Mouse (Mus musculus): ENCODE measurements around the gene Magee1. TPM values are rescaled to one million over a fixed set of nuclear protein-coding genes. Genes with fewer than 3 reads are reported as not detected.
A peak's percentile ranks its signal among the peaks of the same experiment; 100 is the strongest.
"Not testable (repeated sequence)": the region's sequence is repeated elsewhere in the genome, so short reads cannot be mapped to it uniquely, and the experiment has no call there.

Magee1 gene
- polyA plus RNA-seq, 1 experiment = 112 TPM

DNA sequence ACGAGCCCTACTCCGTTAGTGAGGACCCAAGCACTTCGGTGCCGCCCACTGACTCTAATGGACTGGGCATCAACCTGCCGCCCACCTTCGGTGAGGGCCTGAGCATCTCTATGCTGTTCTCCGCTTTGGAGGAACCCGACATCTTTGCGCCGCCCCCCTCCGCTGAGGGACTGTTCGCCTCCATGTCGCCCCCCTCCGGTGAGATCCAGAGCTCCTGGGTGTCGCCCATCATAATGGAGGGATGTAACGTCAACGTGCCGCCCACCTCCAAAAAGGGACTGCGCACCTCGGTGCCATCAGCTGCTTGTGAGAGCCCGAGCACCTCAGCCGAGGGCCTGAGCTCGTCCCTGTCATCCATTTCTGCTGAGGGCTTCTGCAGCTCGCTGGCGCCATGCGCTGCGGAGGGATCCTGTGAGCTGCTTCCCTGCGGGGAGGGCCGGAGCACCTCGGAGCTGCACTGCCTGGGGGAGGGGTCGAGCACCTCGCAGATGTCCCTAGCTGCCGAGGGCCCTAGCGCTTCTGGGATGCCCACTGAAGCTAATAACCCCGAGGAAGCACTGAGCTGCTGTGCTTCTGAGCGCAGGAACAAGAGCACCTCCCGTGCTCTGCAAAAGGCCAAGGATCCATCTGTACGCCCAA is 1.2 kb downstream of the Magee1 start:
- WGBS = 8% methylated on average over 34 of the region's 38 CpGs
- TF ChIP-seq POLR2A (IDR thresholded peaks at IDR 0.05; ENCODE audit: borderline replicate concordance, insufficient read depth, low read length) = no peak
- TF ChIP-seq CTCF (IDR thresholded peaks at IDR 0.05; ENCODE audit: borderline replicate concordance, insufficient read depth, low read depth, low read length) = 0 out of 2 replicates have a peak, but pooled peaks have one; percentile 32
- Histone ChIP-seq H3K27ac (ENCODE audit: insufficient read depth, low read length) (peak overlapping the region; percentile 92), H3K27me3 (ENCODE audit: control insufficient read depth, insufficient read depth, low read length) (no peaks in the 10 kb centered on the region), H3K4me1 (ENCODE audit: control insufficient read depth, insufficient read depth, low read length) (peaks cover 3% of the 10 kb centered on the region; the same call in 1 of the 2 replicates), H3K4me3 (replicated peaks; ENCODE audit: insufficient read depth, low read depth, low read length) (peak overlapping the region; percentile 96)
- DNase-seq = peak; percentile 83 to 85

DNA sequence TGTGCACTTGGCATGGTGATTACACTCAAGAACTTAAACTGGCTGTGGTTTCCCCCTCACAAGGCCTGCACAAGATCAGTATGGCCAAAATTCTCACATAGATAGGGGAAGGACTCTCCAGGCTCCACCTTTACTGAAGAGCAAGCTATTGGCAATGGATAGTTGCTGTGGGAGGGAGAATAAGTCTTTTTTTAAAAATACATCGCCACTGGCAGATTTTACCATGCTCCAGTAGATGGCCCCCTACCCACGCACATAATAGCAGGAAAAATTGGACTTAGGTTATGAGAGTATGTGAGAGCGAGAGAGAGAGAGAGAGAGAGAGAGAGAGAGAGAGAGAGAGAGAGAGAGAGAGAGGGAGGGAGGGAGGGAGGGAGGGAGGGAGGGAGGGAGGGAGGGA is 4.7 kb downstream of the Magee1 start:
- no peak for TF ChIP-seq POLR2A (IDR thresholded peaks at IDR 0.05; ENCODE audit: borderline replicate concordance, insufficient read depth, low read length)
- no peak for TF ChIP-seq CTCF (IDR thresholded peaks at IDR 0.05; ENCODE audit: borderline replicate concordance, insufficient read depth, low read depth, low read length)
- Histone ChIP-seq H3K27me3 (ENCODE audit: control insufficient read depth, insufficient read depth, low read length) (no peaks in the 10 kb centered on the region), H3K4me3 (replicated peaks; ENCODE audit: insufficient read depth, low read depth, low read length) (no peak overlapping the region), H3K4me1 (ENCODE audit: control insufficient read depth, insufficient read depth, low read length) (no peaks in the 10 kb centered on the region), H3K27ac (ENCODE audit: insufficient read depth, low read length) (no peak overlapping the region)
- no peak for DNase-seq
- 7% methylated on average over 2 of the region's 3 CpGs for WGBS

DNA sequence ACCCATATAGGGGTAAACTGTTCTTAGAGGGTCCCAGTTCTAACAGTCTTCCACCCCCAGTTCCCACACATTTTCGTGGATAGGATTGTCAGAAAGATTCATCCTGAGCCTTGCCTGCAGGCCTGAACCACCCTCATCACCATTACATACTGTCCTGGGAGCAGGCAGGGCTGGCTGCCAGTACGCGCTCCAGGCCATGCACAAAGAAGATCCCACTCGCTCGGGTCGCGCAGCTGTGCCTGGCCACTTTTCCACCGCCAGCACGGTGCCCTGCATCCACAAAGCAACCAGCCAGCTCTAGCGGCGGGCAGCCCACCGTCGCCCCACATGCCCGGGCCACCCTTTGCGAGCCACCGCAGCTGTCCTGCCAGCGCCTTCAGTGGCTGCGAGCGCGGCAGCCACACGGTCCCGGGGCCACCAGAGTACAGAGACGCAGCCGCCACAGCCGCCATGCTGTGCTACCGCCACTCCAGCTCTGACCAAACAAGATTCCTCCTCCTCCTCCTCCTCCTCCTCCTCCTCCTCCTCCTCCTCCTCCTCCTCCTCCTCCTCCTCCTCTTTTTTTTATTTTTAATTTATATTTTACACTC is 31.8 kb downstream of the Magee1 start:
- Histone ChIP-seq H3K27me3 (ENCODE audit: control insufficient read depth, insufficient read depth, low read length) (no peaks in the 10 kb centered on the region), H3K4me1 (ENCODE audit: control insufficient read depth, insufficient read depth, low read length) (no peaks in the 10 kb centered on the region), H3K27ac (ENCODE audit: insufficient read depth, low read length) (no peak overlapping the region), H3K4me3 (replicated peaks; ENCODE audit: insufficient read depth, low read depth, low read length) (no peak overlapping the region)
- no peak for DNase-seq
- WGBS = 43% methylated on average over 26 of the region's 26 CpGs
- TF ChIP-seq POLR2A (IDR thresholded peaks at IDR 0.05; ENCODE audit: borderline replicate concordance, insufficient read depth, low read length) (no peak), CTCF (IDR thresholded peaks at IDR 0.05; ENCODE audit: borderline replicate concordance, insufficient read depth, low read depth, low read length) (no peak)

DNA sequence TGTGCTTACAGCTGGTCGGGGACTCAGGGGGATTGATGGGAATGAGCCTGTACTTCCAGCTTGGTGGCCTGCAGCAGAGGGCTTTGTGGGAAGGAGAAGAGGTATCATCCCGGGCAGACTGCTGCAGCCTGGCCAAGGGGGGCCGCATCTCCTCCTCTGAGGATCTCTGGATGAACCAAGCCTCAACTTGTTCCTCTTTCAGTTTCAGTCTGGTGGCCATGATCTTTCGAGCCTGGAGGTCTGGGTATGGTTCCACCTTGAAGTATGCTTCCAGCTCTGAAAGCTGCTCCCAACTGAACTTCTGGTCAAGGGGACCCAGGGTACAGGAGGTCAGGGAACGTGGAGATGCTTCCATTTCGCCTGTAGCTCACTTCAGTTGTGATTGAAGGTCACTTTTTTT is 44.8 kb downstream of the Magee1 start:
- not testable (repeated sequence) for H3K4me1 ChIP-seq (ENCODE audit: control insufficient read depth, insufficient read depth, low read length); H3K27me3 ChIP-seq (ENCODE audit: control insufficient read depth, insufficient read depth, low read length); H3K4me3 ChIP-seq (replicated peaks; ENCODE audit: insufficient read depth, low read depth, low read length); DNase-seq; H3K27ac ChIP-seq (ENCODE audit: insufficient read depth, low read length)
- 70% methylated on average over 6 of the region's 6 CpGs for WGBS

DNA sequence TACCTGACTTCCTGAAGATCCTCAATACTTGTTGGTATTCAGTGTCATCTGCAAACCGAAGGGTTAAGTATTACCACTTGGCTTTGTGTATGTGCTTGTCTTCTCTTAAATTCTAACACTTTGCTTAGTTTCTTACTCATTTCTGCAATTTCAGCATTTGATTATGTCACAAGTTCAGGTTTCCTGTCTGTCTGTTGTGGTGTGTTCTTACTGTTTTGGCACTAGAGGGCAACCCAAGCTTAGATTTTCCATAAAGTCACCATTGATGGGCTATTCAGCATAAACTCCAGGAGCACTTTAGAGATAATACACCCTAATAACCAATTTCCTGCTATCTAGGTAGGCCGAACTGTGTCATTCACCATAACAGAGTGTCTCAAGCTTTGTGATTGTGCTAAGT is 47.0 kb downstream of the Magee1 start:
- no peaks in the 10 kb centered on the region for H3K4me1 ChIP-seq (ENCODE audit: control insufficient read depth, insufficient read depth, low read length)
- H3K27ac ChIP-seq (ENCODE audit: insufficient read depth, low read length) = no peak overlapping the region
- no peak for DNase-seq
- no peaks in the 10 kb centered on the region for H3K27me3 ChIP-seq (ENCODE audit: control insufficient read depth, insufficient read depth, low read length)
- no peak overlapping the region for H3K4me3 ChIP-seq (replicated peaks; ENCODE audit: insufficient read depth, low read depth, low read length)
- no peak for TF ChIP-seq POLR2A (IDR thresholded peaks at IDR 0.05; ENCODE audit: borderline replicate concordance, insufficient read depth, low read length)
- TF ChIP-seq CTCF (IDR thresholded peaks at IDR 0.05; ENCODE audit: borderline replicate concordance, insufficient read depth, low read depth, low read length) = peak; percentile 9; the same call in 1 of the 2 replicates
- 77% methylated on average over 2 of the region's 2 CpGs for WGBS

Other genes with a start within 250 kb of the Magee1 start
- gene Pbdc1, start 40.6 kb upstream of the Magee1 start, polyA plus RNA-seq (2012; rRNA removed) = 10.9 and 13.8 TPM in 2 replicates

Data from cerebellum, adult 2 months (tissue).